Mouse (Mus musculus) heart, embryonic 14.5 days (tissue): ENCODE results near the gene Cmip. TPM values are rescaled to one million over a fixed set of nuclear protein-coding genes. Genes with fewer than 3 reads are reported as not detected.

Experiments used
- ATAC-seq: fragments of 200-750 bp; cut with Nextera tagmentation; 2 replicates; pipeline ENCODE4 v1.8.0; 2017; ENCODE audit warnings: low read depth, moderate TSS enrichment; ENCODE audit not compliant: insufficient number of reproducible peaks, insufficient read depth, low FRiP score
- H3K27ac ChIP-seq, 2 experiments: fragments of 200-500 bp in 1 of 2; fragments of 300-500 bp in 1 of 2; sonication (generic) in 1 of 2; replicated peaks in 1 of 2; 2 replicates each; pipeline ENCODE4 v1.5.1; 2012 to 2014; ENCODE audit warnings: low read depth in 2 of 2, low read length in 2 of 2, control low read depth in 1 of 2, mild to moderate bottlenecking in 1 of 2, mixed read lengths in 1 of 2; ENCODE audit not compliant: control insufficient read depth in 1 of 2, insufficient read depth in 1 of 2
- H3K27me3 ChIP-seq: fragments of 300-500 bp; sonication (generic); 2 replicates; pipeline ENCODE4 v1.6.1; 2014; ENCODE audit warnings: mild to moderate bottlenecking, low read length, control low read depth; ENCODE audit not compliant: control insufficient read depth, insufficient read depth
- H3K36me3 ChIP-seq: fragments of 300-500 bp; sonication (generic); 2 replicates; pipeline ENCODE4 v1.6.1; 2014; ENCODE audit warnings: mild to moderate bottlenecking, control low read depth, low read length, mixed read lengths; ENCODE audit not compliant: control insufficient read depth, insufficient read depth
- H3K4me1 ChIP-seq, 2 experiments: fragments of 200-500 bp in 1 of 2; fragments of 300-500 bp in 1 of 2; sonication (generic) in 1 of 2; 2 replicates each; pipeline ENCODE4 v1.6.1; 2012 to 2014; ENCODE audit warnings: low read length in 2 of 2, control low read depth in 1 of 2, mixed read lengths in 1 of 2; ENCODE audit not compliant: control insufficient read depth in 2 of 2, insufficient read depth in 2 of 2
- H3K4me2 ChIP-seq: fragments of 300-500 bp; sonication (generic); 2 replicates; pipeline ENCODE4 v1.6.1; 2014; ENCODE audit warnings: mild to moderate bottlenecking, low read length
- H3K4me3 ChIP-seq, 2 experiments: fragments of 200-500 bp in 1 of 2; fragments of 300-500 bp in 1 of 2; sonication (generic) in 1 of 2; 2 replicates each; pipeline ENCODE4 v1.5.1; 2012 to 2014; ENCODE audit warnings: low read length in 2 of 2, mild to moderate bottlenecking in 2 of 2, control low read depth in 1 of 2, low read depth in 1 of 2, moderate library complexity in 1 of 2; ENCODE audit not compliant: control insufficient read depth in 1 of 2, insufficient read depth in 1 of 2
- H3K9ac ChIP-seq: fragments of 300-500 bp; sonication (generic); 2 replicates; pipeline ENCODE4 v1.6.1; 2014; ENCODE audit warnings: mild to moderate bottlenecking, low read length
- H3K9me3 ChIP-seq: fragments of 300-500 bp; sonication (generic); 2 replicates; pipeline ENCODE4 v1.6.1; 2016; ENCODE audit warnings: low read length, control low read depth; ENCODE audit not compliant: control insufficient read depth
- WGBS: fragments of 180-500 bp; shearing (Covaris S2); extraction: QIAGEN DNeasy Blood & Tissue Kit; methylation state at CpG from one replicate; pipeline ENCODE4 v1.1.7; 2014; 5-methylcytosine and 5-hydroxymethylcytosine counted together
- polyA plus RNA-seq: library from polyadenylated mRNA; unstranded; fragments of >200 nt; fragmentation: Nextera tagmentation; extraction: Ambion mirVana; gene quantifications from 2 replicates; pipeline ENCODE4 v1.2.1, GENCODE M21; 2014

Cmip gene
- polyA plus RNA-seq, 1 experiment from 2014 or later: 13.3 TPM

DNA sequence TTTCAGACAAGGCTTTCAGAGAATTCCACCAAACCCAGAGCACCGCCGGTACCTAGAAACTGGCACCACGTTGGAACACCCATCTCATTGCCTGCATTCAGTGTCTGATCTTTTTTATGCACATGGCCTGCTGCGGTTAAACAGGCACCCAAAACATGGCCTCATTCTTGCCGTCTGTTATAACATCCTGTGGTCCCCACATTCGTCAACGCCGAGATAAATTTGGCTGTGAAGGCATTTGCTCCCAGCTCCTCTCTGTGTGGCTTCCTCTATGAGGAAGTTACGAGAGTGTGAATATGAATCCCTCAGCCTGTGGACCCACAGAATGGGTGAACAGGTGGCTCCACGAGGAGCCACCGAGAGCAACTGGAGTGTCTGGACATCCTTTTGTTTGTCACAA, 8.5 kb upstream of the Cmip start:
- no peak overlapping the region for H3K27ac ChIP-seq
- H3K27me3 ChIP-seq: no peaks in the 10 kb centered on the region
- no peaks in the 10 kb centered on the region for H3K36me3 ChIP-seq
- no peaks in the 10 kb centered on the region for H3K9me3 ChIP-seq
- no peak overlapping the region for H3K4me3 ChIP-seq
- H3K9ac ChIP-seq: no peak overlapping the region
- WGBS: 63% methylated on average over 11 of the region's 11 CpGs
- ATAC-seq: no peak
- no peaks in the 10 kb centered on the region for H3K4me1 ChIP-seq
- H3K4me2 ChIP-seq: no peak overlapping the region

GRCm38 (mm10) chr8:117251086-117251681, 5.7 kb upstream of the Cmip start:
- Histone ChIP-seq H3K27ac (no peak overlapping the region), H3K9me3 (no peaks in the 10 kb centered on the region), H3K9ac (no peak overlapping the region), H3K36me3 (no peaks in the 10 kb centered on the region), H3K27me3 (no peaks in the 10 kb centered on the region), H3K4me2 (no peak overlapping the region), H3K4me1 (0 out of 4 replicates have a peak, but pooled peaks cover 0 to 2% of the 10 kb centered on the region in 2 experiments), H3K4me3 (no peak overlapping the region)
- ATAC-seq: no peak
- WGBS: 47% methylated on average over 7 of the region's 7 CpGs

- no peaks in the 10 kb centered on the region for H3K36me3 ChIP-seq
- H3K4me2 ChIP-seq: no peak overlapping the region
- H3K9me3 ChIP-seq: no peaks in the 10 kb centered on the region
- ATAC-seq: no peak
- WGBS: 82% methylated on average over 8 of the region's 8 CpGs
- H3K27ac ChIP-seq: no peak overlapping the region
- 0 out of 4 replicates have a peak, but pooled peaks cover 0 to 2% of the 10 kb centered on the region in 2 experiments for H3K4me1 ChIP-seq
- H3K27me3 ChIP-seq: no peaks in the 10 kb centered on the region
- H3K4me3 ChIP-seq: no peak overlapping the region
- no peak overlapping the region for H3K9ac ChIP-seq
These were observed 4.2 kb upstream of the Cmip start for GRCm38 (mm10) chr8:117252650-117253049.

- 60% methylated on average over 17 of the region's 17 CpGs for WGBS
- no peaks in the 10 kb centered on the region for H3K27me3 ChIP-seq
- no peaks in the 10 kb centered on the region for H3K36me3 ChIP-seq
- H3K27ac ChIP-seq: no peak overlapping the region
- H3K9ac ChIP-seq: no peak overlapping the region
- H3K9me3 ChIP-seq: no peaks in the 10 kb centered on the region
- peaks cover 5 to 7% of the 10 kb centered on the region in 2 experiments for H3K4me1 ChIP-seq
- no peak overlapping the region for H3K4me2 ChIP-seq
- H3K4me3 ChIP-seq: no peak overlapping the region
- ATAC-seq: no peak
These were observed 3.2 kb upstream of the Cmip start for GRCm38 (mm10) chr8:117253390-117254269.

GRCm38 (mm10) chr8:117254496-117254895, 2.4 kb upstream of the Cmip start:
- Histone ChIP-seq H3K4me1 (peaks cover 9 to 15% of the 10 kb centered on the region in 2 experiments), H3K4me2 (no peak overlapping the region), H3K9ac (no peak overlapping the region), H3K36me3 (no peaks in the 10 kb centered on the region), H3K27ac (no peak overlapping the region), H3K9me3 (no peaks in the 10 kb centered on the region), H3K4me3 (no peak overlapping the region), H3K27me3 (no peaks in the 10 kb centered on the region)
- WGBS: 78% methylated on average over 6 of the region's 6 CpGs
- ATAC-seq: no peak

DNA sequence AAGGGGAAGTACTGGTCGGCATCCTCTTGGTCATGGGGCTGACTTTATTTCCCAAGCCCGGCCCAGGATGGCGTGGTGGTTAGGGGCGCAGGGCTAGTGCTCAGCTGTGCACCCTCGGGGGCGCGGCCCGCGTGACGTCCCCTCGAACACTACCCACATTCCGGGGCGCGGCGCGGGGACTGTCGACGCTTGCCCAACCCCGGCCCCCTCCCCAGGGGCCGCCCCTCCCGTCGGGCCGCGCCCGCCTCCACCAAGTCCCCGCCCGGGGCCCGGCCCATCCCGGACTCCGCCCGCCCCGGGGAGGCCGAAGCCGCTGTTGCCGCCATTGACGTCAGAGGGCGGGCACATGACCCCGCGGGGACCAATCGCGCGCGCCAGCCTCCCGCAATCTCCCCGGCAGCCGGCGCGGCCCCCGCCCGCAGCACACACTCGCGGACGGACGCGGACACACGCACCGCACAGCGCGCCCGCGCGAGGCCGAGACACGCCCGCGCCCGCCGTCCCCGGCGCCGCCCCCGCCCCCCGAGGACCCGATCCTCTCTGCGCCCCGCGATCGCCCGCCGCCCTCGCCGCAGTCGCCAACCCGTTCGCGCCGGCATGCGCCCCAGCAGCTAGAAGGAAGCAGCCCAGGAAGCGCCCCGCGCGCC, 449 bp upstream of the Cmip start:
- peak overlapping the region; percentile 90 to 95 for H3K4me3 ChIP-seq
- H3K27ac ChIP-seq: peak overlapping the region in 1 of 2 experiments; percentile 80; a peak in 2 of 4 replicates
- H3K27me3 ChIP-seq: no peaks in the 10 kb centered on the region
- WGBS: under 1% methylated on average over 67 of the region's 92 CpGs
- ATAC-seq: peak; percentile 91
- no peaks in the 10 kb centered on the region for H3K36me3 ChIP-seq
- H3K4me2 ChIP-seq: peak overlapping the region; percentile 94
- peak overlapping the region; percentile 91 for H3K9ac ChIP-seq
- peaks cover 18 to 27% of the 10 kb centered on the region in 2 experiments for H3K4me1 ChIP-seq
- no peaks in the 10 kb centered on the region for H3K9me3 ChIP-seq

- H3K36me3 ChIP-seq: no peaks in the 10 kb centered on the region
- H3K27me3 ChIP-seq: no peaks in the 10 kb centered on the region
- H3K9me3 ChIP-seq: no peaks in the 10 kb centered on the region
- peak overlapping the region; percentile 91 for H3K9ac ChIP-seq
- H3K27ac ChIP-seq: peak overlapping the region; percentile 9 to 56; a peak in 3 of 4 replicates
- no peak for ATAC-seq
- H3K4me3 ChIP-seq: peak overlapping the region; percentile 90 to 95
- H3K4me2 ChIP-seq: peak overlapping the region; percentile 94
- 9% methylated on average over 20 of the region's 22 CpGs for WGBS
- H3K4me1 ChIP-seq: peaks cover 25 to 32% of the 10 kb centered on the region in 2 experiments
These were observed 1.1 kb downstream of the Cmip start for GRCm38 (mm10) chr8:117257821-117258575.
